Mouse (Mus musculus) liver, adult 2 months (tissue): Measurements from ENCODE around the gene Irgm1. TPM values are rescaled to one million over a fixed set of nuclear protein-coding genes. Genes with fewer than 3 reads are reported as not detected.
A peak's percentile ranks its signal among the peaks of the same experiment; 100 is the strongest.
"Not testable (repeated sequence)": the region's sequence is repeated elsewhere in the genome, so short reads cannot be mapped to it uniquely, and the experiment has no call there.

Source experiments
- DNase-seq: peaks from one replicate; pipeline ENCODE4 v3.0.0-alpha.2; 2011; ENCODE audit warnings: low read depth, low spot score; ENCODE audit errors: extremely low read depth
- H3K27ac ChIP-seq: fragments of 200-500 bp; replicated peaks from 2 replicates; pipeline ENCODE4 v1.5.1; 2012; ENCODE audit warnings: low read depth, mild to moderate bottlenecking, control low read depth, inconsistent platforms, low read length; ENCODE audit not compliant: insufficient read depth
- H3K27me3 ChIP-seq: fragments of 200-500 bp; 2 replicates; pipeline ENCODE4 v1.6.1; 2012; ENCODE audit warnings: mild to moderate bottlenecking, moderate library complexity, low read length, inconsistent platforms; ENCODE audit not compliant: control insufficient read depth, insufficient read depth
- H3K36me3 ChIP-seq: fragments of 200-500 bp; 2 replicates; pipeline ENCODE4 v1.6.1; 2012; ENCODE audit warnings: low read length, inconsistent platforms; ENCODE audit not compliant: control insufficient read depth, insufficient read depth
- H3K4me1 ChIP-seq: fragments of 200-500 bp; 2 replicates; pipeline ENCODE4 v1.6.1; 2011; ENCODE audit warnings: low read length; ENCODE audit not compliant: control insufficient read depth, insufficient read depth
- H3K4me3 ChIP-seq: fragments of 200-500 bp; 2 replicates; pipeline ENCODE4 v1.5.1; 2011; ENCODE audit warnings: low read depth, mild to moderate bottlenecking, control low read depth, low read length, moderate library complexity; ENCODE audit not compliant: insufficient read depth
- H3K79me2 ChIP-seq: fragments of 200-500 bp; 2 replicates; pipeline ENCODE4 v1.6.1; 2012; ENCODE audit warnings: inconsistent platforms, mild to moderate bottlenecking, low read length, moderate library complexity; ENCODE audit not compliant: control insufficient read depth, insufficient read depth
- H3K9ac ChIP-seq: fragments of 200-500 bp; 2 replicates; pipeline ENCODE4 v1.6.1; 2012; ENCODE audit warnings: low read depth, mild to moderate bottlenecking, control low read depth, inconsistent platforms, low read length
- CTCF ChIP-seq: fragments of 200-500 bp; IDR thresholded peaks from 2 replicates; pipeline ENCODE4 v1.5.1; 2011; ENCODE audit warnings: low read depth, low read length, control low read depth
- POLR2A ChIP-seq: fragments of 200-500 bp; IDR thresholded peaks from 2 replicates; pipeline ENCODE4 v1.6.1; 2011; ENCODE audit warnings: low read length, control low read depth; ENCODE audit not compliant: insufficient read depth; ENCODE audit errors: extremely low read depth
- WGBS: fragments of 180-500 bp; shearing (Covaris S2); methylation state at CpG from one replicate; pipeline ENCODE4 v1.1.7; 2018; 5-methylcytosine and 5-hydroxymethylcytosine counted together
- polyA plus RNA-seq: library from polyadenylated mRNA; depleted of rRNA; stranded (reverse); fragments of >200 nt; gene quantifications from 2 replicates; pipeline ENCODE4 v1.2.3, GENCODE M21; 2012; rRNA removed
- total RNA-seq: library from RNA; depleted of rRNA; stranded (reverse); fragments of >200 nt; gene quantifications from 2 replicates; pipeline ENCODE4 v1.2.3, GENCODE M21; 2014; rRNA removed

The Irgm1 gene
- total RNA-seq (43.0 and 48.4 TPM in 2 replicates), polyA plus RNA-seq (29.9 and 33.3 TPM in 2 replicates)

DNA sequence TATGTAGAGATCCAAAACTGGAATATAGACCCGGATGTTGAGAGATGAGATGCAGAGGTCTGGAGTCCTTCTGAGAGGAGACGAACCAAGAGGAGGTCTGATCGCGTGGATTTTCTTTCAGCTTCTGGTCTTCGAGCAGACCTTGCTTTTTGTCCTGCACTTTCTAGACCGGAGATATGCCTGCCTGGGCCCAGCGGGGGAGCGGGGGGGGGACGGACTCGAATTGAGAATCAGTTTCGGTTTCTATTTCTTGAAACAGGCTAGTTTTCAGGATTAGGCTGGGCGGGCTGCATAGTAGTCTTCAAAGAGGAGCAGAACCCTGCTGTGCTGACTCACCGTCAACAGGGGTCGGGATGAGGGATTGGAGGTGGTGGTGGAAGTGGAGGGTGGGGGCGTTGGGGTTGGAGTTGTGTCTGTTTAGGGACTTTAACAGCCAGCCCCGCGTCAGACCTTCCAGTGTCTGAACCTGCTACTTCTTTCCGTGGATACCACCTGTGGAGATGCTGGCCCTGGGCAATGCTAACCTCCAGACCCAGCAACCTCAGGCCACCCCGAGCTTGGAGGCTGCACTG is at the start of gene Irgm1:
TSS of gene Irgm1 (minus strand) at position 483 of the 572 bp plus-strand sequence.
- WGBS: under 1% methylated on average over 19 of the region's 19 CpGs

DNA sequence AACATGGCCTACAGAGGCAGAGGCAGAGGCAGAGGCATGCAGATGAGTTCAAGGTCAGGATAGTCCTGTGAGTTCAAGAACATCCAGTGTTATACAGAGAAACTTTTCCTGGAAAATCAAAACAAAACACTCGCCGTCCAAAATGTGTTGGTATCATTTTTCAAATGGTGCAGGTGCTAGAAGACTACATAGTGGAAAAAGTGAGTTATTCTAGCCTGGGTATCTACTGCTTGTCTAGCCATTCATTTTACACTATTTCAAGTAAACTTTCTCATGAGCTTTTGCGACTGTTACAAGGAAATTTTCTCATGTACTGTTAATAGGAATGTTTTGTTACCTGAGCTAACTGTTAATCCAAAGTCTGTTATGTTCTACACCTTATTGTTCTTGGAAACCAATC is 46.9 kb upstream of the Irgm1 start:
- H3K27me3 ChIP-seq: no peaks in the 10 kb centered on the region

More for the DNA sequence above, at the start of gene Irgm1:
- peaks cover 12% of the 10 kb centered on the region for H3K36me3 ChIP-seq
- H3K9ac ChIP-seq: peak within 1 kb of the TSS; percentile 92
- H3K4me3 ChIP-seq: peak within 1 kb of the TSS; percentile 70
- DNase-seq: peak; percentile 73
- H3K79me2 ChIP-seq: peaks cover 3% of the 10 kb centered on the region; the same call in 1 of the 2 replicates
- no peaks in the 10 kb centered on the region for H3K27me3 ChIP-seq
- H3K27ac ChIP-seq: peak within 1 kb of the TSS; percentile 96
- no peak for TF ChIP-seq POLR2A
- peak; percentile 28; the same call in 1 of the 2 replicates for TF ChIP-seq CTCF
- peaks cover 22% of the 10 kb centered on the region for H3K4me1 ChIP-seq

DNA sequence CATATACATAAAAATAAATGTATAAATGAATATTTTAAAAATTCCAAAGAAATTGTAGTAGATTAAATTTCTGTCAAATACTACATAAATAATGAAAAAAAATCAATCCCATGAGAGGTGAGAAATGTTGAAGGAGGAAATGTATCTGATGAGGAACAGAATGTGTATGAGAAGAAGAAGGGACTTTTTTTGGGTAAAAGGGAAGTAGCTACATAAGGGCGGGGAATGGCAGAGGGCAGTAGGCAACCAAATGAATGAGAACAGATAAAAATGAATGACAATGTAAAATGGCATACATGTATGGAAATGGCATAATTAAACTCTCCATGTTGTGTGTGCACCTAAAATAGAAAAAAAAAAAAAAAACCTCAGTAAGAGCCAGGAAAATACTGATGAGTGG is 42.1 kb upstream of the Irgm1 start:
- Histone ChIP-seq H3K4me1 (peaks cover 2% of the 10 kb centered on the region; the same call in 1 of the 2 replicates), H3K27me3 (no peaks in the 10 kb centered on the region), H3K4me3 (no peak overlapping the region), H3K27ac (no peak overlapping the region), H3K9ac (no peak overlapping the region), H3K79me2 (no peaks in the 10 kb centered on the region), H3K36me3 (no peaks in the 10 kb centered on the region)
- no peak for TF ChIP-seq CTCF
- TF ChIP-seq POLR2A: no peak
- no peak for DNase-seq
- WGBS: 88% methylated on average over 1 of the region's 1 CpGs

More for the DNA sequence above, 46.9 kb upstream of the Irgm1 start:
- Histone ChIP-seq H3K36me3 (no peaks in the 10 kb centered on the region), H3K4me3 (no peak overlapping the region), H3K79me2 (no peaks in the 10 kb centered on the region), H3K4me1 (peaks cover 4% of the 10 kb centered on the region; the same call in 1 of the 2 replicates), H3K9ac (no peak overlapping the region), H3K27ac (no peak overlapping the region)
- no peak for DNase-seq
- TF ChIP-seq POLR2A (no peak), CTCF (no peak)
- 89% methylated on average over 3 of the region's 3 CpGs for whole genome bisulfite sequencing

DNA sequence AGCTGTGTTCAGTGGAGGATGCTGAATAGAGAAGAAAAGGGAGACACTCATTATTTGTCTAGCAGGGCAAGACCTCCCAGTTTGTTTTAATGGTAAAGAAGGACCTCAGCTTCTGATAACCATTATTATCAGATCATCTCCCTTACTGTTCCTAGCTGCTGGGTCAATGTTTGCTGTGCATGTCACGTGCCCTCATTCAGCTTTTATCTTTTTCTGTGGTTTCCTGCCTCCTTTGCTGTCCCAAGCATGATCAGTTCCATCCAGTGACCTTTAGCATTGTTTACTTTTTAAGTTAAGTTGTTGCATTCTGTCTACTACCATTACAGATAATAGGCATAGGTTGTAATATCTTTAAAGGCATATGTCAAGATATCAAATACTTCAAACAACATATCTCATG is 37.0 kb upstream of the Irgm1 start:
- H3K4me1 ChIP-seq: no peaks in the 10 kb centered on the region
- no peaks in the 10 kb centered on the region for H3K27me3 ChIP-seq
- H3K36me3 ChIP-seq: no peaks in the 10 kb centered on the region
- H3K4me3 ChIP-seq: no peak overlapping the region
- no peak overlapping the region for H3K9ac ChIP-seq
- 38% methylated on average over 1 of the region's 1 CpGs for WGBS
- TF ChIP-seq CTCF: no peak
- no peak for TF ChIP-seq POLR2A
- DNase-seq: no peak
- H3K27ac ChIP-seq: no peak overlapping the region
- no peaks in the 10 kb centered on the region for H3K79me2 ChIP-seq

DNA sequence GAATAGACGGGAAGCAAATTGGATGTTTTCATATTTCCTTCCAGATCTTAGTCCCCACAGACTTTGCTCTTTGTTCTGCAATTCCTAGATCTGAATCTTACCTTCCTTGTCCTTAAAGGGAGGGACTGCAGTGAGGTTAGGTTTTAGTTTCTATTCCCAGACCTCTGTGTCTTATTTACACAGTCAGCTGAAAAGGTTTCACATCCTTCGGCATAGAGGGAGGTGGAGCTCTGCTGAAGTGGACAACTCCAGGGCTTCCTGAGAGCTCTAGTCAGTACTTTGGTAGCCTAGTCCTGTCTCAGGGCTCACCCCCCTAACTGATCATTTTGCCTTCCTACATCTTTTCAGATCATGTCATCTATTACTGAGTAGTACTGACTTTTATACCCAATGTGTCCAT is 30.5 kb upstream of the Irgm1 start, which contains the start of gene Gm5431:
TSS of gene Gm5431 (minus strand) at position 194 of the 400 bp plus-strand sequence.
- Histone ChIP-seq H3K36me3 (no peaks in the 10 kb centered on the region), H3K27ac (peak within 1 kb of the TSS; percentile 59; the same call in 1 of the 2 replicates), H3K4me1 (peaks cover 12% of the 10 kb centered on the region), H3K27me3 (no peaks in the 10 kb centered on the region), H3K9ac (no peak within 1 kb of the TSS), H3K79me2 (no peaks in the 10 kb centered on the region), H3K4me3 (peak within 1 kb of the TSS; percentile 22)
- WGBS: 42% methylated on average over 2 of the region's 2 CpGs
- peak; percentile 39 for DNase-seq
- TF ChIP-seq POLR2A (no peak), CTCF (no peak)

DNA sequence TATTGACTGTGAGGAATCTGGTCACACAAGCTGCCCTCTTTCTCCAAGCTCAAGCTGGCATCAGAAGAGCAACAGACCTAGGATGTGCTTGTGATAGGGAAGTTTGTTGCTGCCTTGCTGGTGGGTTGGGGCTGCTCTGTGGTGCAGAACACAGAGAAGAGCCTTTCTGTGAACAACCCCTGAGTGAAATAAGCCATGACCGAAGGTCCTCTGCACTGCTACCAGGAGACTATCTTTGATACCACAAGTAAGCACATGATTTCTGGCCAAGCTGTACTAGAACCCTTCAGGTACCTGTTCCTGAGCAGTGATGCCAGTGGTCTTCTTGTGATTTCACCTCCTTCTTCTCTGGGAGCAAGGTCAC is 30.1 kb upstream of the Irgm1 start:
- Histone ChIP-seq H3K4me1 (peaks cover 12% of the 10 kb centered on the region), H3K27ac (peak overlapping the region; percentile 59; the same call in 1 of the 2 replicates), H3K4me3 (peak overlapping the region; percentile 22)
- not testable (repeated sequence) for DNase-seq, H3K79me2 ChIP-seq, H3K9ac ChIP-seq, H3K27me3 ChIP-seq, H3K36me3 ChIP-seq
- 89% methylated on average over 1 of the region's 1 CpGs for WGBS

DNA sequence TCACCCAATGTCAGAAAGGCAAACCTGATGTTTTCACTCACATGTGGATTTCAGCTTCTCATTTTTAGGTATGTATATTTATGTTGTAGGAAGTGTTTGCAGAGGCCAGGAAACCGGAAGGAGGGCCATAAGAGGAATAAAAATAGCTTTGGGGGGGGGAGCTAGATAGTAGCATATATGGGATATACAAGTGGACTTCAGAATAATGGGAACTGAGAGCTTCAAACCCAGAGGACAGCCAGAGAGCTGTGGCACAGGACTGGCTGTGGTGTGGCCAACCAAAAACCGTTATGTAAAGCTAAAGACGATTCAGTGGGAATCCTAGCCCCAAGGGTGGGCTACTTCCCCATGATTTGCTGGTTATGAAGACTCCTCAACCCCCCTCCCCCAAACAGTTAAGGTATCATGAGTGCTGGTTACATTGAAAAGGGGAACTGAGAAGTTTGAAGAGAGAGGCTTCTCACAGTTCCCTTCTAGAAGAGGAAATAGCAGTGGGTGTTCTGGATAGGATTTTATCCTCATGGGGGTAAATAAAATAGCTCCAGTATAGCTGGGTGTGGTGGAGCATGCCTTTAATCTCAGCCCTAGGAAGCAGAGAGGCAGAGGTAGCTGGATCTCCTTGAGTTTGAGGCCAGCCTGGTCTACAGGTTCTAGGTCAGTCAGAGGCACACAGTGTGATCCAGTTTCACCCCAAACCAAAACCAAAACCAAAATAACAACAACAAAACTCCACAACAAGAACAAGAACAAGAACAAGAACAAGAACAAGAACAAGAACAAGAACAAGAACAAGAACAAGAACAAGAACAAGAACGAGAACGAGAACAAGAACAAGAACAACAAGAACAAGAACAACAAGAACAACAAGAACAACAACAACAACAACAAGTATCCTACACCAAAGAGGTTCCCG is 29.4 kb upstream of the Irgm1 start:
- H3K9ac ChIP-seq, H3K79me2 ChIP-seq, H3K27me3 ChIP-seq, H3K36me3 ChIP-seq, H3K4me3 ChIP-seq: not testable (repeated sequence)
- Histone ChIP-seq H3K4me1 (peaks cover 12% of the 10 kb centered on the region), H3K27ac (0 out of 2 replicates have a peak overlapping the region, but pooled peaks have one; percentile 59)
- WGBS: 82% methylated on average over 6 of the region's 6 CpGs
- DNase-seq: peak; percentile 11
